Mouse (Mus musculus): ENCODE data around the gene Olfr124. TPM values are rescaled to one million over a fixed set of nuclear protein-coding genes. Genes with fewer than 3 reads are reported as not detected.

The Olfr124 gene
- polyA plus RNA-seq (2012; fragmentation: generic; extraction: Trizol): not detected
- long read RNA-seq, experiment 1: 0 reads
- long read RNA-seq, experiment 2: 0 reads

- Histone ChIP-seq H3ac (ENCODE audit: control insufficient read depth, insufficient read length, low read depth) (no peak within 1 kb of the TSS), H3K27me3 (ENCODE audit: control insufficient read depth, insufficient read depth, insufficient read length) (no peaks in the 10 kb centered on the region), H3K79me2 (ENCODE audit: control insufficient read depth, insufficient read depth) (no peaks in the 10 kb centered on the region), H3K4me3 (ENCODE audit: insufficient read depth, poor library complexity, severe bottlenecking) (no peak within 1 kb of the TSS), H3K36me3 (ENCODE audit: control insufficient read depth, insufficient read depth) (no peaks in the 10 kb centered on the region), H3K79me3 (ENCODE audit: low read depth) (no peaks in the 10 kb centered on the region)
- TF ChIP-seq USF1 (IDR thresholded peaks at IDR 0.05; ENCODE audit: low read depth): no peak
- TF ChIP-seq MYOG (IDR thresholded peaks at IDR 0.05; ENCODE audit: control insufficient read depth, extremely low read depth, insufficient read length): no peak
- no peak for TF ChIP-seq CTCF (IDR thresholded peaks at IDR 0.05; ENCODE audit: control insufficient read depth, insufficient read depth, insufficient read length)
- no peak for TF ChIP-seq MYOD1 (IDR thresholded peaks at IDR 0.05; ENCODE audit: control insufficient read depth, insufficient read length, low read depth)
- TF ChIP-seq CEBPB (IDR thresholded peaks at IDR 0.05; ENCODE audit: low read depth): no peak
- TF ChIP-seq MAX (IDR thresholded peaks at IDR 0.05): no peak
These were observed at the start of gene Olfr124 for GRCm38 (mm10) chr17:37799588-37799987. Gene Olfr124 (plus strand): TSS chr17:37799888.

GRCm38 (mm10) chr17:37768307-37768706, 31.4 kb upstream of the Olfr124 start, which contains the start of gene Olfr122:
Gene Olfr122 (plus strand): TSS chr17:37768607.
- no peaks in the 10 kb centered on the region for H3K79me2 ChIP-seq (ENCODE audit: control insufficient read depth, insufficient read depth)
- H3K79me3 ChIP-seq (ENCODE audit: low read depth): no peaks in the 10 kb centered on the region
- TF ChIP-seq MAX (IDR thresholded peaks at IDR 0.05) (no peak), CTCF (IDR thresholded peaks at IDR 0.05; ENCODE audit: control insufficient read depth, insufficient read depth, insufficient read length) (no peak), MYOG (IDR thresholded peaks at IDR 0.05; ENCODE audit: control insufficient read depth, extremely low read depth, insufficient read length) (no peak), FOSL1 (IDR thresholded peaks at IDR 0.05; ENCODE audit: insufficient read depth, low read length, poor library complexity, severe bottlenecking) (no peak), USF1 (IDR thresholded peaks at IDR 0.05; ENCODE audit: low read depth) (no peak), CEBPB (IDR thresholded peaks at IDR 0.05; ENCODE audit: low read depth) (no peak), MYOD1 (IDR thresholded peaks at IDR 0.05; ENCODE audit: control insufficient read depth, insufficient read length, low read depth) (no peak)
- H3K36me3 ChIP-seq (ENCODE audit: control insufficient read depth, insufficient read depth): no peaks in the 10 kb centered on the region
- H3ac ChIP-seq (ENCODE audit: control insufficient read depth, insufficient read length, low read depth): no peak within 1 kb of the TSS
- H3K27me3 ChIP-seq (ENCODE audit: control insufficient read depth, insufficient read depth, insufficient read length): no peaks in the 10 kb centered on the region
- no peak within 1 kb of the TSS for H3K4me3 ChIP-seq (ENCODE audit: insufficient read depth, poor library complexity, severe bottlenecking)

DNA sequence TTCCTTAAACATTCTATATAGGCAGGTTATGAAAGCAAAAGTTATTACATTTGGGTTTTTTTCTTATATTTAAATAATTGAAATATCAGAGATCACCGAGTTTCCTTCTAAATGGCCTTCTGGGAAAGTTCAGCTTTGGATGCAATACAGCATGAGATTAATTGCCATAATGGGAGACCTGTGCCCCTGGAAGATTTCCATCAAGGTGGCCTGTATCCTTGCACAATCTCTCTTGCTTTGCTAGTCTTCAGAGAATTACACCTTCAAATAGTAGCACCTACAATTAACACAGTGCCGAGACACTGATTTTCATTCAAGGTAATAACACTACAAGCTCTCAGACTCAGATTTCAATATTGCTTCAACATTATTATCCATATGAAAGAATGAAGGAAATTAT, 6.5 kb upstream of the Olfr124 start, which contains the start of gene Olfr123:
Gene Olfr123, plus strand, starts transcription at position 301 of the 400 bp plus-strand sequence.
- TF ChIP-seq USF1 (IDR thresholded peaks at IDR 0.05; ENCODE audit: low read depth) (no peak), CEBPB (IDR thresholded peaks at IDR 0.05; ENCODE audit: low read depth) (no peak), FOSL1 (IDR thresholded peaks at IDR 0.05; ENCODE audit: insufficient read depth, low read length, poor library complexity, severe bottlenecking) (no peak), CTCF (IDR thresholded peaks at IDR 0.05; ENCODE audit: control insufficient read depth, insufficient read depth, insufficient read length) (no peak), MYOD1 (IDR thresholded peaks at IDR 0.05; ENCODE audit: control insufficient read depth, insufficient read length, low read depth) (no peak), MAX (IDR thresholded peaks at IDR 0.05) (no peak), MYOG (IDR thresholded peaks at IDR 0.05; ENCODE audit: control insufficient read depth, extremely low read depth, insufficient read length) (no peak)
- no peaks in the 10 kb centered on the region for H3K36me3 ChIP-seq (ENCODE audit: control insufficient read depth, insufficient read depth)
- no peak within 1 kb of the TSS for H3K4me3 ChIP-seq (ENCODE audit: insufficient read depth, poor library complexity, severe bottlenecking)
- H3K79me2 ChIP-seq (ENCODE audit: control insufficient read depth, insufficient read depth): no peaks in the 10 kb centered on the region
- H3K79me3 ChIP-seq (ENCODE audit: low read depth): no peaks in the 10 kb centered on the region
- no peak within 1 kb of the TSS for H3ac ChIP-seq (ENCODE audit: control insufficient read depth, insufficient read length, low read depth)
- no peaks in the 10 kb centered on the region for H3K27me3 ChIP-seq (ENCODE audit: control insufficient read depth, insufficient read depth, insufficient read length)

- Histone ChIP-seq H3K4me3 (ENCODE audit: insufficient read depth, poor library complexity, severe bottlenecking) (no peak within 1 kb of the TSS), H3K36me3 (ENCODE audit: control insufficient read depth, insufficient read depth) (no peaks in the 10 kb centered on the region), H3ac (ENCODE audit: control insufficient read depth, insufficient read length, low read depth) (no peak within 1 kb of the TSS), H3K27me3 (ENCODE audit: control insufficient read depth, insufficient read depth, insufficient read length) (no peaks in the 10 kb centered on the region), H3K79me3 (ENCODE audit: low read depth) (no peaks in the 10 kb centered on the region), H3K79me2 (ENCODE audit: control insufficient read depth, insufficient read depth) (no peaks in the 10 kb centered on the region)
- no peak for TF ChIP-seq MAX (IDR thresholded peaks at IDR 0.05)
These were observed 33.0 kb downstream of the Olfr124 start, which contains the start of gene Olfr125 for GRCm38 (mm10) chr17:37832649-37833048. Gene Olfr125 (plus strand): TSS chr17:37832949.

GRCm38 (mm10) chr17:37847183-37847582, 47.5 kb downstream of the Olfr124 start, which contains the start of gene Olfr126:
Gene Olfr126 (plus strand): TSS chr17:37847483.
- Histone ChIP-seq H3K4me3 (ENCODE audit: insufficient read depth, poor library complexity, severe bottlenecking) (no peak within 1 kb of the TSS), H3ac (ENCODE audit: control insufficient read depth, insufficient read length, low read depth) (no peak within 1 kb of the TSS), H3K27me3 (ENCODE audit: control insufficient read depth, insufficient read depth, insufficient read length) (no peaks in the 10 kb centered on the region), H3K79me3 (ENCODE audit: low read depth) (no peaks in the 10 kb centered on the region), H3K79me2 (ENCODE audit: control insufficient read depth, insufficient read depth) (no peaks in the 10 kb centered on the region), H3K36me3 (ENCODE audit: control insufficient read depth, insufficient read depth) (no peaks in the 10 kb centered on the region)
- TF ChIP-seq MAX (IDR thresholded peaks at IDR 0.05) (no peak), FOSL1 (IDR thresholded peaks at IDR 0.05; ENCODE audit: insufficient read depth, low read length, poor library complexity, severe bottlenecking) (no peak), MYOD1 (IDR thresholded peaks at IDR 0.05; ENCODE audit: control insufficient read depth, insufficient read length, low read depth) (no peak), CEBPB (IDR thresholded peaks at IDR 0.05; ENCODE audit: low read depth) (no peak), USF1 (IDR thresholded peaks at IDR 0.05; ENCODE audit: low read depth) (no peak), CTCF (IDR thresholded peaks at IDR 0.05; ENCODE audit: control insufficient read depth, insufficient read depth, insufficient read length) (no peak), MYOG (IDR thresholded peaks at IDR 0.05; ENCODE audit: control insufficient read depth, extremely low read depth, insufficient read length) (no peak)

Other genes starting within 250 kb of the Olfr124 start
- gene Olfr112, start 230.4 kb upstream of the Olfr124 start, polyA plus RNA-seq (2012; fragmentation: generic; extraction: Trizol): not detected
- gene Olfr113, start 222.2 kb upstream of the Olfr124 start, polyA plus RNA-seq (2012; fragmentation: generic; extraction: Trizol): not detected
- gene Olfr114, start 207.1 kb upstream of the Olfr124 start, polyA plus RNA-seq (2012; fragmentation: generic; extraction: Trizol): not detected
- gene Olfr115, start 172.8 kb upstream of the Olfr124 start, polyA plus RNA-seq (2012; fragmentation: generic; extraction: Trizol): not detected
- gene Olfr116, start 172.7 kb upstream of the Olfr124 start, polyA plus RNA-seq (2012; fragmentation: generic; extraction: Trizol): not detected
- not detected for gene Olfr117, start 136.1 kb upstream of the Olfr124 start, polyA plus RNA-seq (2012; fragmentation: generic; extraction: Trizol)
- gene Olfr118, start 132.9 kb upstream of the Olfr124 start, polyA plus RNA-seq (2012; fragmentation: generic; extraction: Trizol): not detected
- gene Olfr119, start 103.3 kb upstream of the Olfr124 start, polyA plus RNA-seq (2012; fragmentation: generic; extraction: Trizol): not detected
- gene Olfr120, start 78.1 kb upstream of the Olfr124 start, polyA plus RNA-seq (2012; fragmentation: generic; extraction: Trizol): not detected
- gene Olfr121, start 51.0 kb upstream of the Olfr124 start, polyA plus RNA-seq (2012; fragmentation: generic; extraction: Trizol): not detected
- not detected for gene Olfr122, start 31.3 kb upstream of the Olfr124 start, polyA plus RNA-seq (2012; fragmentation: generic; extraction: Trizol)
- not detected for gene Olfr123, start 6.4 kb upstream of the Olfr124 start, polyA plus RNA-seq (2012; fragmentation: generic; extraction: Trizol)
- gene Olfr125, start 33.1 kb downstream of the Olfr124 start, polyA plus RNA-seq (2012; fragmentation: generic; extraction: Trizol): not detected
- gene Olfr126, start 47.6 kb downstream of the Olfr124 start, polyA plus RNA-seq (2012; fragmentation: generic; extraction: Trizol): not detected
- gene Olfr127, start 100.5 kb downstream of the Olfr124 start, polyA plus RNA-seq (2012; fragmentation: generic; extraction: Trizol): not detected
- gene Olfr128, start 120.7 kb downstream of the Olfr124 start, polyA plus RNA-seq (2012; fragmentation: generic; extraction: Trizol): not detected
- not detected for gene Olfr761, start 153.2 kb downstream of the Olfr124 start, polyA plus RNA-seq (2012; fragmentation: generic; extraction: Trizol)